Mouse (Mus musculus) olfactory bulb, adult 2 months (tissue): ENCODE measurements around the gene Cit. TPM values are rescaled to one million over a fixed set of nuclear protein-coding genes. Genes with fewer than 3 reads are reported as not detected.
A peak's percentile ranks its signal among the peaks of the same experiment; 100 is the strongest.

Experiments used
- H3K27ac ChIP-seq: fragments of 200-500 bp; 2 replicates; pipeline ENCODE4 v1.5.1; 2012; ENCODE audit warnings: low read depth, low read length; ENCODE audit not compliant: insufficient read depth
- H3K4me1 ChIP-seq: fragments of 200-500 bp; 2 replicates; pipeline ENCODE4 v1.6.1; 2012; ENCODE audit warnings: low read length; ENCODE audit not compliant: control insufficient read depth, insufficient read depth
- H3K4me3 ChIP-seq: fragments of 200-500 bp; 2 replicates; pipeline ENCODE4 v1.5.1; 2012; ENCODE audit warnings: mild to moderate bottlenecking, low read depth, low read length, moderate library complexity; ENCODE audit not compliant: insufficient read depth
- CTCF ChIP-seq: fragments of 200-500 bp; IDR thresholded peaks from 2 replicates; pipeline ENCODE4 v1.5.1; 2012; ENCODE audit warnings: low read depth, mild to moderate bottlenecking, low read length, moderate library complexity; ENCODE audit not compliant: insufficient read depth
- POLR2A ChIP-seq: fragments of 200-500 bp; IDR thresholded peaks from 2 replicates; pipeline ENCODE4 v1.6.1; 2012; ENCODE audit warnings: mild to moderate bottlenecking, low read depth, low read length, moderate library complexity; ENCODE audit not compliant: insufficient read depth
- WGBS: fragments of 180-500 bp; shearing (Covaris S2); methylation state at CpG from one replicate; pipeline ENCODE4 v1.1.7; 2018; 5-methylcytosine and 5-hydroxymethylcytosine counted together
- polyA plus RNA-seq: library from polyadenylated mRNA; stranded (reverse); fragments of >200 nt; gene quantifications from 2 replicates; pipeline ENCODE4 v1.2.4, GENCODE M21; 2012; ENCODE audit warnings: low replicate concordance; ENCODE audit not compliant: missing spikeins, insufficient read depth, insufficient read length

Cit gene
- polyA plus RNA-seq, 1 experiment = not detected

DNA sequence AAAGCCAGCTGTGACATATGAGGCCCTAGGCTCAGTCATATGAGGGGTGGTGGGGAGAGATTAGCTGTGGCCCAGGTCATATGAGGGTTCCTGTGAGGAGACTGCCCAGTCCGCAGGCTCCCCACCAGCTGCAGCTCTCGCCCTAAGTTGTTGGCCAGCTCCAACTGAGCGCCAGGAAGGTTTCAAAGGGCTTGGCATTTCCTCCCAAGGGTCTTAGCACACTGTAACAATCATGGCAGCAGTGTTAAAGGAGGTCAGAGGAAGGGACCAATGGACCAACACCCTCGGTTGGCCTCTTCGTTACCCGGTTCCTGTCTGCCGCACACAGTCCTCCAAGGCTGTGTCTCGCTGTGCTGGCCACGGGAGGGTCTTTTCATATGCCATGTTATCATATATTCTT, 135.5 kb downstream of the Cit start:
- TF ChIP-seq POLR2A = no peak
- no peak for TF ChIP-seq CTCF
- Histone ChIP-seq H3K4me3 (no peak overlapping the region), H3K4me1 (peaks cover 25% of the 10 kb centered on the region), H3K27ac (no peak overlapping the region)
- WGBS = 85% methylated on average over 9 of the region's 9 CpGs

DNA sequence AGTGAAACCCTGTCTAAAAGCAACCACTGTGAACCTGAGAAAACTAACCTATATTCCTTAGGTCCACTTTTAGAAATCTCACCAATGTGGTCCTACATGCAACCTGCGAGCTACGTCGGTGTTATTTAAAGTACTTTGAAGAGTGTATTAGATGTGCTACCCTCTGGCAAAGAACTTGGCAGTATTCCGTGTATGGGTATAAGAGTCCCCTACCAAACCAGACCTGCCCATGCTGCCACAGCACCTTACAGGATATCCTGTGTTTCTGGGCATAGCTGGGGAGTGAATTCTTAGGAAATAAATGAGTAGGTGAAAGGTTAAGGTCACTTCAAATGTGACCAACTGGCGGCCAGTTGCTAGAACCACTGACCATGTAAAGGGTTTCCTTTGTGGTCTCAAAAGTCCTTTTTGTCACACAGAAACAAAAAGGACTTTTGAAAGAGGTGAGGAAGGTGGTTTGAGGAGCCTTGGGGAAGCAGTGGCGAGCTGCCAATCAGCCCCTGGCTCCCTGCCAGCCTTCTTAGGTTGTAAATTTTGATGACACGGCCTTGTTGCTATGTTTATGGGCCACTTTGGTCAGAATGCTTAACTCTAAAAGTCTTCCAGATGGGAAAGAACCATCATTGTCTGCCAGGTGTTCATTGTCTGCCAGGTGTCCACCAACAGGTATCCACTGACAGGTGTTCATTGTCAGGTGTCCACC, 137.7 kb downstream of the Cit start:
- no peak overlapping the region for H3K27ac ChIP-seq
- no peak for TF ChIP-seq POLR2A
- no peak for TF ChIP-seq CTCF
- peaks cover 12% of the 10 kb centered on the region for H3K4me1 ChIP-seq
- 64% methylated on average over 7 of the region's 7 CpGs for WGBS
- H3K4me3 ChIP-seq = no peak overlapping the region

DNA sequence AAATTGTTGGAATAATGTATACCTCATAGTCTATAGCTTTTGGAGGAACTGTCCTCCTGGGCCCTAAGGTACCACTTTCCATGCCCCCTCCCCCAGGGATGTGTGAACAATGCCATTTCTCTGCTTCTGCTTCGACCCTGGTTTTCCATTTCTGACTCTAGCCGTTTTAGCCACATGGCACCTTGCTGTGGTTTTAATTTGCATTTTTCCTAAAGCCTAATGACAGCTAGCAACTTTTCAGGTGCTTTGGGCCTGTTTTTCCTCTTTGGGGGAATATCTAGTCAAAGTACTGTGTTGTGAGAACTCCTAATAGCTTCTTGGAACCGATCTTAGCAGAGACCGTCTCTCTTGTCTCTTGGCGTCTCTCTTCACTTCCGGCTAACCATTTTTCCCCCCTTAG, 139.3 kb downstream of the Cit start:
- TF ChIP-seq POLR2A (no peak), CTCF (no peak)
- no peak overlapping the region for H3K4me3 ChIP-seq
- WGBS = 92% methylated on average over 6 of the region's 6 CpGs
- H3K4me1 ChIP-seq = no peaks in the 10 kb centered on the region
- H3K27ac ChIP-seq = no peak overlapping the region

DNA sequence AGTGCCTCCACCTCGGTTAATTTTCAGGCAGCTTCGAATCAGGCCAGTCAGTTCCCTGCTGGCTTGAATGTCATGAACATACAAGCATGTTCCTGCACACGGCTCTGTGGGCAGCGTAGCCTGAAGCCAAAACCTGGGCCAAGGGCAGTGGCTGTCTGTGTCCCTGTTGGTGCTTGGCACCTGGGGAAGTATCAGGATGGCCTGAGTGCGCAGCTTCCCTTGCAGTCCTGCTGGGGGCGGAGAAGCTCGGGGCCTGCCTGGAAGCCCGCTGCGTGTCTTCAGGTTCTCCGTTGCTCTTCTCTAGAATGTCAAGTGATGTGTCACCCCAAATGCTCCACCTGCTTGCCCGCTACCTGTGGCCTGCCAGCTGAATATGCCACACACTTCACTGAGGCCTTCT, 140.0 kb downstream of the Cit start:
- no peaks in the 10 kb centered on the region for H3K4me1 ChIP-seq
- WGBS = 91% methylated on average over 11 of the region's 11 CpGs
- no peak overlapping the region for H3K4me3 ChIP-seq
- no peak overlapping the region for H3K27ac ChIP-seq
- TF ChIP-seq POLR2A (no peak), CTCF (no peak)

DNA sequence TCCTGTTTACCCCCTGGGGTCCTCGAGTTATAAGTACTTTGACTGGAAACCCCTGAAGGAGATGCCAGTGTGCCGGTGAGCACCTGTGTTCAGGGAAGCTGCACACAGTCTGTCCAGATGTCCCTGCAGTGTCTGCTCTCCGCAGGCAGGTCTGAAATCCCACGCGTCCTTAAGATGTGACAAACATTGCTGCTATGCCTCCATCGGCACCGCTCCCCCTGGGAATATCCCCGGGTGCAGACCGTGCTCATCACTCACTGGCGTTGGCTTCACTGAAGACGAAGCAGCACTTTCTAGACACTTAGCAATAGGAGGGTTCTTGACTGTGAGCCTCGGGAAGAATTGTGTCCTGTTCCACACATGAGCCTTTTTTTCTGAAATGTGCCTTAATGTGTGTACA, 142.2 kb downstream of the Cit start:
- WGBS = 91% methylated on average over 12 of the region's 12 CpGs
- no peak overlapping the region for H3K27ac ChIP-seq
- H3K4me3 ChIP-seq = no peak overlapping the region
- no peak for TF ChIP-seq CTCF
- TF ChIP-seq POLR2A = no peak
- H3K4me1 ChIP-seq = no peaks in the 10 kb centered on the region

DNA sequence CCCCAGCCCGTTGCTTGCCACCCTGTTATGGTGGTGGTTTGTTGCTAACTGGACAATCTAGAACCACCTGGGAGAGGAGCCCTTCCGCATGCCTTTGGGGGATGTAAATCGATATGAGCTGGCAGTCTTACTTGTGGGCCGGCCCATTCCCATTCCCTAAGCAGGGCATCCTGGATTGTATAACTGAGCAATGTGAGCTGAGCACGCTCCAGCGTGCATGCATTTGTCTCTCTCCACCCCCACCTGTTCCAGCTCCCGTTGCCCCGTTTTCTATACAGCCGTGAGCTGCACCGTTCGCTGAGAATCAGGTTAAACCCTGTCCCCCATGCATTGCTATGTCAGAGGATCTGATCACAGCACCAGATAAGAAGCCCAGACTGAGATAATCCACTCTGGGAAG, 146.6 kb downstream of the Cit start:
- no peak overlapping the region for H3K4me3 ChIP-seq
- no peaks in the 10 kb centered on the region for H3K4me1 ChIP-seq
- TF ChIP-seq CTCF = no peak
- TF ChIP-seq POLR2A = no peak
- WGBS = 93% methylated on average over 11 of the region's 11 CpGs
- H3K27ac ChIP-seq = no peak overlapping the region

DNA sequence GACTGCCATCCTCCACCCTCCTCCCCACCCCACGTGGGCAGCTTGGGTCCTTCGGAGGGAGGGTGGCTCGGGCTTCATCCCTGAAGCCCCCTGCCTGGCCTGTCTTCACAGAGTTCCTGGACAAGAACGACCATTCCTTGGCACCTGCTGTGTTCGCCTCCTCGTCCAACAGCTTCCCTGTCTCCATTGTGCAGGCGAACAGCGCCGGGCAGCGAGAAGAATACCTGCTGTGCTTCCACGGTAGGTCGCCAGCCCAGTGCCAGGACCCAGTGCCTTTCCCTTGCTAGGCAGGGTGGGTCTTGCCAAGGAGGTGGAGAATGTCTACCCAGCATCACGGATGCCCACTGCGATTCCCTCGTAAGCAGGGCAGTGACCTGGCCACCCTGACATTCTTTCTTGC, 149.0 kb downstream of the Cit start:
- no peak overlapping the region for H3K4me3 ChIP-seq
- H3K27ac ChIP-seq = no peak overlapping the region
- H3K4me1 ChIP-seq = no peaks in the 10 kb centered on the region
- TF ChIP-seq POLR2A (no peak), CTCF (no peak)
- 76% methylated on average over 15 of the region's 15 CpGs for WGBS

DNA sequence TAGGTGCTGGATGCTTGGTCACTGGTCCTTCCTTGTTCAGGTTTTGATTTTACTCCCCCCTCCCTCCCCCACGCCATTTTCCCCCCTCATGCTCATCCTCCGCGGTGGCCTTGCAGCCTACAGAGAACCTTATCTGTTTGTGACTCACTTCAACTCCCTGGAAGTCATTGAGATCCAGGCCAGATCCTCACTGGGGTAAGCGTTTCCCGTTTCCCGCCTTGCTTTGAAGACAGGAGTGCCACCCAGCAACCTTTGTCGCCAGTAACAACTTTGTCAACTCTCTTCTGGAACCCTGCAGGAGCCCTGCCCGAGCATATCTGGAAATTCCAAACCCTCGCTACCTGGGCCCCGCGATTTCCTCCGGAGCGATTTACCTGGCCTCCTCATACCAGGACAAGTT, 152.3 kb downstream of the Cit start:
- Histone ChIP-seq H3K27ac (no peak overlapping the region), H3K4me1 (no peaks in the 10 kb centered on the region), H3K4me3 (no peak overlapping the region)
- WGBS = 85% methylated on average over 13 of the region's 13 CpGs
- TF ChIP-seq POLR2A = no peak
- TF ChIP-seq CTCF = no peak

DNA sequence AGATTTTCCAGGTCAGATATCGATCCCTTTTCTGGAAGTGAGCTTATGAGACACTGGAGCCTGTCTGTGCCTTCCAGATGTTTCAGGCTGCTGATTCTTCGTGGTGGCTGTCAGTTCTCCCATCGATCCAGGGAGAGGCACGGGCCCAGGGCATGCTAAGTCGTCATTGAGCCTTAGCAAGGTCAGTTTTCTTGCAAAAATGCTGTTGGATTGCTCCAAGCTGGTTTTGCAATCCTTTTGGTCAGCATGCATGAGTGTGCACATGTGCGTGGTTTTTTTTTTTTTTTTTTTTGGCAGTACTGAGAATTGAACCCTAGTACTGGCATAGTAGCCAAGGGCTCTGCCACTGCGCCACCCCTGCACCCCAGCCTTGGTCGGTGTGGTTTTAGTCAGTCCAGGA, 158.1 kb downstream of the Cit start:
- Histone ChIP-seq H3K4me1 (peaks cover 29% of the 10 kb centered on the region), H3K4me3 (no peak overlapping the region), H3K27ac (peak overlapping the region; percentile 89)
- 90% methylated on average over 8 of the region's 8 CpGs for WGBS
- TF ChIP-seq CTCF = no peak
- no peak for TF ChIP-seq POLR2A
